Mouse (Mus musculus) neural tube, embryonic 12.5 days (tissue): ENCODE data around the gene Nemp1. TPM values are rescaled to one million over a fixed set of nuclear protein-coding genes. Genes with fewer than 3 reads are reported as not detected.
A peak's percentile ranks its signal among the peaks of the same experiment; 100 is the strongest.

Experiments
- ATAC-seq: fragments of 200-750 bp; cut with Nextera tagmentation; 2 replicates; pipeline ENCODE4 v1.8.0; 2017; ENCODE audit warnings: low read depth, mild to moderate bottlenecking, moderate TSS enrichment, moderate library complexity; ENCODE audit not compliant: low FRiP score
- H3K27ac ChIP-seq: fragments of 300-500 bp; sonication (generic); 2 replicates; pipeline ENCODE4 v1.5.1; 2016
- H3K27me3 ChIP-seq: fragments of 300-500 bp; sonication (generic); replicated peaks from 2 replicates; pipeline ENCODE4 v1.6.1; 2016; ENCODE audit warnings: mild to moderate bottlenecking
- H3K36me3 ChIP-seq: fragments of 300-500 bp; sonication (generic); 2 replicates; pipeline ENCODE4 v1.6.1; 2016; ENCODE audit warnings: mild to moderate bottlenecking
- H3K4me1 ChIP-seq: fragments of 300-500 bp; sonication (generic); 2 replicates; pipeline ENCODE4 v1.6.1; 2016
- H3K4me2 ChIP-seq: fragments of 300-500 bp; sonication (generic); replicated peaks from 2 replicates; pipeline ENCODE4 v1.6.1; 2016; ENCODE audit warnings: mild to moderate bottlenecking
- H3K4me3 ChIP-seq: fragments of 300-500 bp; sonication (generic); 2 replicates; pipeline ENCODE4 v1.5.1; 2016
- H3K9ac ChIP-seq: fragments of 300-500 bp; sonication (generic); 2 replicates; pipeline ENCODE4 v1.6.1; 2016; ENCODE audit warnings: mild to moderate bottlenecking
- H3K9me3 ChIP-seq: fragments of 300-500 bp; sonication (generic); 2 replicates; pipeline ENCODE4 v1.6.1; 2016; ENCODE audit warnings: mild to moderate bottlenecking
- WGBS: fragments of 180-500 bp; shearing (Covaris S2); methylation state at CpG from one replicate; pipeline ENCODE4 v1.1.7; 2016; 5-methylcytosine and 5-hydroxymethylcytosine counted together
- polyA plus RNA-seq: library from polyadenylated mRNA; unstranded; fragments of >200 nt; fragmentation: Nextera tagmentation; extraction: Ambion mirVana; gene quantifications from 2 replicates; pipeline ENCODE4 v1.2.1, GENCODE M21; 2016

Gene Nemp1
- polyA plus RNA-seq, 1 experiment from 2014 or later = 8.0 TPM

DNA sequence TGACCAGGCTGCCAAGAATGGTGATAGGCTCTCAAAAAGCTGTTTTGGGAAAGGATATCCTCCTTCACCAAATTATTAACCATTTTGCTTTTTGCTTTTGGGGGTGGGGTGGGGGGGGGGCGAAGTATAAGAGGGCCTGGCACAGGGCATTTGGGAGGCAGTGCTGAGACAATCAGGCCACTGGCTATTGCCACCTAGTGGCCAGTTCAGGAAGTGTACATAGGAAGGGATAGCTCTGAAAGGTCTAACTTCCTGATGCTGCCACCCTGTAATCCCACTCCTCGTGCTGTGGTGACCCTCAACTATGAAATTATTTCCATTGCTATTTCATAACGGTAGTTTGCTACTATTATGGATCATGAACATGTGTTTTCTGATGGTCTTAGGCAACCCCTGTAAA is 40.3 kb upstream of the Nemp1 start:
- Histone ChIP-seq H3K36me3 (no peaks in the 10 kb centered on the region), H3K9me3 (0 out of 2 replicates have a peak, but pooled peaks cover 3% of the 10 kb centered on the region), H3K4me1 (peaks cover 8% of the 10 kb centered on the region), H3K27me3 (no peaks in the 10 kb centered on the region), H3K27ac (no peak overlapping the region), H3K4me3 (no peak overlapping the region), H3K9ac (no peak overlapping the region), H3K4me2 (no peak overlapping the region)
- WGBS = 90% methylated on average over 3 of the region's 3 CpGs
- ATAC-seq = no peak

DNA sequence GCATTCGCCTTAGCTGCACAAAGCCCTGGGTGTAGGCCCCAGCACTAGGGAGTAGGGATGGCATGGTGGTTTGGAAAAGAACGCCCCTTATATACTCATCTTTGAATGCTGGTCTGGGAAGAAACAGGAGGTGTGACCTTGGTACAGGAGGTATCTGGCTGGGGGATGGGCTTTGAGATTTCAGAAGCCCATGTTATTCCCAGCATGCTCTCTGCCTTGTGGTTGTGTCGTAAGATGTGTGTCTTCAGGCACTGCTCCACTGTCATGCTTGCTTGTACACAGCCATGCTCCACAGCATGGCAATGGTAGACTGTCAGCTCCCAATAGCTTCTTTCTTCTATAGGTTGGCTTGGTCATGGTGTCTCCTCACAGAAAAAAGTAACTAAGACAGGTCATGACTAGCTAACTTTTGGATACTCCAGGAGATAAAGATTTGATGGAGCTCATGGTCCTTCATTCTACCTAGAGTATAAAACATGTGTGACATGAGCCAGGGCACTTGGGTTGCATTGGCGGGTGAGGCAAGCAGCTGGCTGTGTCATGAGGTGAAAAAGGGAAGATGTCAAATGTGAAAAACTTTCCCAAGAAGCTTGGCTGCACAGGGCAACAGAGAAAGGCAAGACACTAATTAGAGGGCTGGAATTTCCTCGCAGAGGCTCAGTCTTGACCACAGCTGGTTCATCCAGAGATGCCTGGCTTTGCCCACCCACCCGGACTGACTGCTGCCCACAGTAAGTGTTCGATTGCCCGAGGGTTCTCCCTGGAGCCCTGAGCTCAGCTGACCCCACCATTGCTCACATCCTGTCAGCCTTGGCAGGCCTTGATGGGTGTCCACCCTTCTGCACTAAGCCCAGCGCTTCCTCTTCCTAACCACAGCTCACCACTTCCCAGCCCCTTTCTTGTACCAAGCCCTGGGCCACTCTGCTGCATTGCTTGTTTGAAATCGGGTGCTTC is 35.2 kb upstream of the Nemp1 start:
- no peaks in the 10 kb centered on the region for H3K36me3 ChIP-seq

GRCm38 (mm10) chr10:127632668-127633271 is 33.9 kb upstream of the Nemp1 start:
- H3K9ac ChIP-seq = no peak overlapping the region
- no peaks in the 10 kb centered on the region for H3K9me3 ChIP-seq
- ATAC-seq = no peak
- H3K4me3 ChIP-seq = no peak overlapping the region
- 74% methylated on average over 7 of the region's 7 CpGs for WGBS
- no peaks in the 10 kb centered on the region for H3K4me1 ChIP-seq
- no peaks in the 10 kb centered on the region for H3K36me3 ChIP-seq
- no peak overlapping the region for H3K4me2 ChIP-seq
- no peaks in the 10 kb centered on the region for H3K27me3 ChIP-seq
- no peak overlapping the region for H3K27ac ChIP-seq

More for the DNA sequence above, 35.2 kb upstream of the Nemp1 start:
- H3K4me2 ChIP-seq = no peak overlapping the region
- no peak for ATAC-seq
- no peak overlapping the region for H3K4me3 ChIP-seq
- H3K27me3 ChIP-seq = no peaks in the 10 kb centered on the region
- H3K9me3 ChIP-seq = 0 out of 2 replicates have a peak, but pooled peaks cover 3% of the 10 kb centered on the region
- no peak overlapping the region for H3K27ac ChIP-seq
- H3K9ac ChIP-seq = no peak overlapping the region
- WGBS = 86% methylated on average over 10 of the region's 10 CpGs
- no peaks in the 10 kb centered on the region for H3K4me1 ChIP-seq

DNA sequence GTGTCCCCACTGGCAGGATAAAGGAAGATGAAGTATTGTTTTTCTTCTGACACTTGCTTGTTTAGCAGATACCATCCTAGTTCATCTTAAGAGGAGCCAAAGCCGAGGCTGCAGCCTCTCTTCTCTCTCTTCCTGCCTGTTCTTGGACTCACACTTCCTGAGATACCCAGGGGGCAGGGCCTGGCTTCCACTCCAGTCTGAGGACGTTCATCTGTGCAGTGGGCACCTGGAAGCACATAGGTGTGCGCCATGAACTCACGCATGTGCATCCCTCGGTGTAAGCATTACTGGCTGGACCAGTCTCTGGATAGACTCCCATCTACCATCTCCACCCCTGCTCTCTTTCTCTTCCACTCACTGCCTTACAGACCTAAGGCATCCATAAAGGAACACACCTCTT is 26.3 kb upstream of the Nemp1 start:
- no peaks in the 10 kb centered on the region for H3K36me3 ChIP-seq
- peaks cover 16% of the 10 kb centered on the region for H3K4me1 ChIP-seq
- no peak overlapping the region for H3K4me2 ChIP-seq
- 76% methylated on average over 5 of the region's 5 CpGs for WGBS
- no peak overlapping the region for H3K9ac ChIP-seq
- ATAC-seq = no peak
- no peak overlapping the region for H3K4me3 ChIP-seq
- H3K27ac ChIP-seq = no peak overlapping the region
- peaks cover 29% of the 10 kb centered on the region for H3K27me3 ChIP-seq
- H3K9me3 ChIP-seq = no peaks in the 10 kb centered on the region

- H3K36me3 ChIP-seq = no peaks in the 10 kb centered on the region
- H3K4me2 ChIP-seq = peak overlapping the region; percentile 61
- 9% methylated on average over 19 of the region's 19 CpGs for WGBS
- no peak overlapping the region for H3K9ac ChIP-seq
- peak overlapping the region; percentile 32; the same call in 1 of the 2 replicates for H3K27ac ChIP-seq
- peaks cover 29% of the 10 kb centered on the region for H3K27me3 ChIP-seq
- H3K4me1 ChIP-seq = peaks cover 16% of the 10 kb centered on the region
- ATAC-seq = peak; percentile 57; the same call in 1 of the 2 replicates
- H3K4me3 ChIP-seq = peak overlapping the region; percentile 30; the same call in 1 of the 2 replicates
- no peaks in the 10 kb centered on the region for H3K9me3 ChIP-seq
Measured at GRCm38 (mm10) chr10:127641861-127642771, 24.6 kb upstream of the Nemp1 start.

DNA sequence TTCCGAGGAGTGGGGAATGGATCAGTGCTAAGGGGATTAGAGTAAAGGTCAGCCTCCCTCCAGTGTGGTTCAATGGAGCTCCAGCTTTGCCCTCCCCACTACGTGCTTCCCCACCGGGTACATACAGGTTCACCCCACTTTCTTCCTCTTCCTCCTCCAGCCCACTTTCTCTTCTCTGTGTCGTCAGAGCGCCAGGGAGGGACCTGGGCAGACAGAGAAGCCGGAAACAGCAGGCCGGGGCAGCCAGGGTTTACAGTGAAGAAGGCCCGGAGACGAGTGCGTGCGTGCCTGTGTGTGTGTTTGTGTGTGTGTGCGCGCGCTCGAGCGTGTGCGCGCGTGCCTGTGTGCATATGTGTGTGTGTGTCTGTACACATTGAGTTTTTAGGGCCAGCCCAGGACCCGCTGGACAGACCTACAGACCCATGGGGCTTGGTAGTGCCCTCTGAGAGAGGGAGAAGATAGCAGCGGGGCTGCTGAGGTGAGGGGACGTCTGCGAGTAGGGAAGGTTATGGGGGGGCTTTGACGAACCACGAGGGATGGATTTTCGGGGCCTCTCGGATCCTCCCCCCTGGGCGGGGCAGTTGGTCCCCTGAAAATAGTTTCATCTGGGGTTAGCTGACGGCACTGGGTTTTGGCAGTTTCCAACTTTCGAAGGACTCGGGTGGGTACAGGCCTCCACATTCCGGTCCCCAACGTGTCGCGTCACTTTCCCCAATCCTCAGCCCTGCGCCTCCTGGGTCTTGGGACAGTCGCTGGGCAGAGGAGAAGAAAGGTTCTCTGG is 23.7 kb upstream of the Nemp1 start, which contains the start of gene Stat6:
Gene Stat6 (plus strand): TSS at position 215 of the 781 bp plus-strand sequence.
- 7% methylated on average over 37 of the region's 37 CpGs for WGBS
- ATAC-seq = peak; percentile 22
- Histone ChIP-seq H3K9me3 (no peaks in the 10 kb centered on the region), H3K4me2 (peak within 1 kb of the TSS; percentile 61), H3K9ac (peak within 1 kb of the TSS; percentile 40; the same call in 1 of the 2 replicates), H3K4me1 (peaks cover 16% of the 10 kb centered on the region), H3K36me3 (no peaks in the 10 kb centered on the region), H3K27ac (peak within 1 kb of the TSS; percentile 32; the same call in 1 of the 2 replicates), H3K4me3 (peak within 1 kb of the TSS; percentile 30), H3K27me3 (peaks cover 29% of the 10 kb centered on the region)

- no peak overlapping the region for H3K27ac ChIP-seq
- H3K4me1 ChIP-seq = peaks cover 16% of the 10 kb centered on the region
- H3K9me3 ChIP-seq = no peaks in the 10 kb centered on the region
- H3K4me2 ChIP-seq = peak overlapping the region; percentile 61
- peak overlapping the region; percentile 30 for H3K4me3 ChIP-seq
- peaks cover 29% of the 10 kb centered on the region for H3K27me3 ChIP-seq
- ATAC-seq = 0 out of 2 replicates have a peak, but pooled peaks have one; percentile 14
- WGBS = 3% methylated on average over 25 of the region's 25 CpGs
- no peaks in the 10 kb centered on the region for H3K36me3 ChIP-seq
- peak overlapping the region; percentile 40; the same call in 1 of the 2 replicates for H3K9ac ChIP-seq
Measured at GRCm38 (mm10) chr10:127643553-127644238, 23.0 kb upstream of the Nemp1 start.

- no peak overlapping the region for H3K9ac ChIP-seq
- WGBS = 64% methylated on average over 2 of the region's 2 CpGs
- H3K4me2 ChIP-seq = no peak overlapping the region
- ATAC-seq = no peak
- H3K36me3 ChIP-seq = no peaks in the 10 kb centered on the region
- no peak overlapping the region for H3K27ac ChIP-seq
- no peak overlapping the region for H3K4me3 ChIP-seq
- H3K4me1 ChIP-seq = peaks cover 16% of the 10 kb centered on the region
- no peaks in the 10 kb centered on the region for H3K9me3 ChIP-seq
- H3K27me3 ChIP-seq = peaks cover 29% of the 10 kb centered on the region
Measured at GRCm38 (mm10) chr10:127645791-127646190, 20.9 kb upstream of the Nemp1 start.

GRCm38 (mm10) chr10:127652906-127653638 is 13.6 kb upstream of the Nemp1 start:
- H3K9me3 ChIP-seq = no peaks in the 10 kb centered on the region
- no peak overlapping the region for H3K27ac ChIP-seq
- no peak overlapping the region for H3K4me3 ChIP-seq
- no peaks in the 10 kb centered on the region for H3K4me1 ChIP-seq
- H3K9ac ChIP-seq = no peak overlapping the region
- ATAC-seq = no peak
- H3K36me3 ChIP-seq = no peaks in the 10 kb centered on the region
- 58% methylated on average over 21 of the region's 21 CpGs for WGBS
- no peaks in the 10 kb centered on the region for H3K27me3 ChIP-seq
- H3K4me2 ChIP-seq = no peak overlapping the region

GRCm38 (mm10) chr10:127654970-127655579 is 11.6 kb upstream of the Nemp1 start:
- 71% methylated on average over 16 of the region's 16 CpGs for WGBS
- Histone ChIP-seq H3K4me1 (no peaks in the 10 kb centered on the region), H3K4me3 (no peak overlapping the region), H3K9ac (no peak overlapping the region), H3K27ac (no peak overlapping the region), H3K4me2 (no peak overlapping the region), H3K9me3 (no peaks in the 10 kb centered on the region), H3K36me3 (no peaks in the 10 kb centered on the region), H3K27me3 (peaks cover 10% of the 10 kb centered on the region)
- ATAC-seq = no peak
